Mouse (Mus musculus): ENCODE results near the gene Tchp. TPM values are rescaled to one million over a fixed set of nuclear protein-coding genes. Genes with fewer than 3 reads are reported as not detected.

Tchp gene
- polyA plus RNA-seq, 1 experiment from 2014 or later: 4.4 TPM

GRCm38 (mm10) chr5:114698044-114698746 lies 9.4 kb upstream of the Tchp start:
- no peak overlapping the region for H3K4me3 ChIP-seq (replicated peaks)
- no peaks in the 10 kb centered on the region for H3K9me3 ChIP-seq (replicated peaks)
- H3K27ac ChIP-seq: no peak overlapping the region
- H3K4me2 ChIP-seq: no peak overlapping the region
- 76% methylated on average over 19 of the region's 19 CpGs for WGBS (ENCODE audit: insufficient replicate concordance)
- no peak overlapping the region for H3K9ac ChIP-seq
- peaks cover 16% of the 10 kb centered on the region for H3K4me1 ChIP-seq (replicated peaks)
- DNase-seq: no peak
- H3K27me3 ChIP-seq: peaks cover 9% of the 10 kb centered on the region
- ATAC-seq (ENCODE audit: low read depth): no peak
- no peaks in the 10 kb centered on the region for H3K36me3 ChIP-seq

DNA sequence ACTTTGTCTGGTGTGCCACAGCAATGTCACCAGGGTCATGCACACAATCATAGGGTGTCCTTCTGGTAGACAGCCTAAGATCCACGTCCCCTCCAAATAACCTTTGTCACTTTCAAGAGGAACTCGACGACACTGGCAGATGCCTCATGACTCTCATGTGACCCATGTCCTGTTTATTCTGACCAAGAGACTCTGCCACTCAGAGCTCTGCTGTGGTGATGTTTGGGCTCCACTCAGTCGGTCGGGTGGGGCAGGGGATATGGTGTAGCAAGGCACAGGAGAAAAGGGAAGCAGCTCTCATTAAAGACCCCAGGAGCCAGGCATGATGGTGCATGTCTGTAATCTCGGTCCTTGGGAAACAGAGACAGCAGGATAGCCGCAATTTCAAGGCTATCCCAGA lies 8.5 kb upstream of the Tchp start:
- Histone ChIP-seq H3K4me2 (no peak overlapping the region), H3K4me3 (replicated peaks) (no peak overlapping the region), H3K4me1 (replicated peaks) (peaks cover 22% of the 10 kb centered on the region), H3K9ac (no peak overlapping the region), H3K9me3 (replicated peaks) (no peaks in the 10 kb centered on the region), H3K27ac (no peak overlapping the region; the same call in 1 of the 2 replicates), H3K36me3 (no peaks in the 10 kb centered on the region), H3K27me3 (peaks cover 6% of the 10 kb centered on the region)
- no peak for ATAC-seq (ENCODE audit: low read depth)
- no peak for DNase-seq
- WGBS (ENCODE audit: insufficient replicate concordance): 21% methylated on average over 7 of the region's 7 CpGs

- ATAC-seq (ENCODE audit: low read depth) (peak; percentile 81), DNase-seq (peak; percentile 57)
- H3K27me3 ChIP-seq: no peaks in the 10 kb centered on the region
- 38% methylated on average over 14 of the region's 14 CpGs for WGBS (ENCODE audit: insufficient replicate concordance)
- 0 out of 2 replicates have a peak overlapping the region, but pooled peaks have one; percentile 5 for H3K9ac ChIP-seq
- H3K9me3 ChIP-seq (replicated peaks): no peaks in the 10 kb centered on the region
- peaks cover 22% of the 10 kb centered on the region for H3K4me1 ChIP-seq (replicated peaks)
- no peaks in the 10 kb centered on the region for H3K36me3 ChIP-seq
- peak overlapping the region; percentile 57 for H3K27ac ChIP-seq
- no peak overlapping the region for H3K4me3 ChIP-seq (replicated peaks)
- H3K4me2 ChIP-seq: peak overlapping the region; percentile 21; the same call in 1 of the 2 replicates
Measured at GRCm38 (mm10) chr5:114702403-114703392, 4.9 kb upstream of the Tchp start.

- no peak overlapping the region for H3K27ac ChIP-seq
- peak overlapping the region; percentile 84 for H3K9ac ChIP-seq
- no peaks in the 10 kb centered on the region for H3K9me3 ChIP-seq (replicated peaks)
- H3K36me3 ChIP-seq: peaks cover 34% of the 10 kb centered on the region
- DNase-seq (no peak), ATAC-seq (ENCODE audit: low read depth) (no peak)
- H3K4me1 ChIP-seq (replicated peaks): peaks cover 20% of the 10 kb centered on the region
- peak overlapping the region; percentile 89 for H3K4me2 ChIP-seq
- H3K27me3 ChIP-seq: no peaks in the 10 kb centered on the region
- H3K4me3 ChIP-seq (replicated peaks): peak overlapping the region; percentile 86
- WGBS (ENCODE audit: insufficient replicate concordance): 46% methylated on average over 15 of the region's 15 CpGs
Measured at GRCm38 (mm10) chr5:114708491-114708890, 931 bp downstream of the Tchp start.

- Histone ChIP-seq H3K27me3 (no peaks in the 10 kb centered on the region), H3K4me3 (replicated peaks) (peak overlapping the region; percentile 21; the same call in 1 of the 2 replicates), H3K4me2 (peak overlapping the region; percentile 15), H3K9me3 (replicated peaks) (no peaks in the 10 kb centered on the region), H3K27ac (no peak overlapping the region), H3K4me1 (replicated peaks) (peaks cover 17% of the 10 kb centered on the region), H3K9ac (no peak overlapping the region), H3K36me3 (peaks cover 41% of the 10 kb centered on the region)
- ATAC-seq (ENCODE audit: low read depth) (no peak), DNase-seq (no peak)
- 45% methylated on average over 21 of the region's 21 CpGs for whole genome bisulfite sequencing (ENCODE audit: insufficient replicate concordance)
Measured at GRCm38 (mm10) chr5:114709357-114709756, 1.8 kb downstream of the Tchp start.

DNA sequence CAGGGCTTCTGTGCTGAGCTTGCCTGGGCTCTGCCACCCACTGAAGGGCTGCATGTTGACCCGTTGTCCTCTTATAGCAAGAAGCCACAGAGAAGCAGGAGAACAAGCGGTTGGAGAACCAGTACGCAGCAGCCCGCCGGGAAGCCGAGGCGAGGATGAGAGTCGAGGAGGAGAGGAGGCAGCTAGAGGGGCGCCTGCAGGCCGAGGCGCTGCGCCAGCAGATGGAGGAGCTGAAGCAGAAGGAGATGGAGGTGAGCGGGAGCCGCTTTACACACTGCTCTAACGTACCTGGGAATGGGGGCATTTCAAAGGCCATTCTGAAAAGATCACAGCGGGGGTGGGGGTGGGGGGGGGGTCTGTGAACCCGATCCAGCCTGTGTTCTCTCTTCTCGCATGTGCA lies 7.0 kb downstream of the Tchp start:
- no peak for ATAC-seq (ENCODE audit: low read depth)
- Histone ChIP-seq H3K27me3 (no peaks in the 10 kb centered on the region), H3K36me3 (peaks cover 93% of the 10 kb centered on the region), H3K27ac (no peak overlapping the region), H3K4me1 (replicated peaks) (peaks cover 12% of the 10 kb centered on the region), H3K4me3 (replicated peaks) (no peak overlapping the region), H3K4me2 (no peak overlapping the region), H3K9me3 (replicated peaks) (no peaks in the 10 kb centered on the region), H3K9ac (no peak overlapping the region)
- no peak for DNase-seq
- WGBS (ENCODE audit: insufficient replicate concordance): 88% methylated on average over 18 of the region's 18 CpGs

GRCm38 (mm10) chr5:114717292-114717691 lies 9.7 kb downstream of the Tchp start:
- ATAC-seq (ENCODE audit: low read depth) (no peak), DNase-seq (no peak)
- Histone ChIP-seq H3K27ac (no peak overlapping the region), H3K9me3 (replicated peaks) (no peaks in the 10 kb centered on the region), H3K27me3 (no peaks in the 10 kb centered on the region), H3K4me3 (replicated peaks) (no peak overlapping the region), H3K9ac (no peak overlapping the region), H3K36me3 (peaks cover 92% of the 10 kb centered on the region), H3K4me2 (no peak overlapping the region), H3K4me1 (replicated peaks) (peaks cover 13% of the 10 kb centered on the region)
- 89% methylated on average over 12 of the region's 12 CpGs for WGBS (ENCODE audit: insufficient replicate concordance)

DNA sequence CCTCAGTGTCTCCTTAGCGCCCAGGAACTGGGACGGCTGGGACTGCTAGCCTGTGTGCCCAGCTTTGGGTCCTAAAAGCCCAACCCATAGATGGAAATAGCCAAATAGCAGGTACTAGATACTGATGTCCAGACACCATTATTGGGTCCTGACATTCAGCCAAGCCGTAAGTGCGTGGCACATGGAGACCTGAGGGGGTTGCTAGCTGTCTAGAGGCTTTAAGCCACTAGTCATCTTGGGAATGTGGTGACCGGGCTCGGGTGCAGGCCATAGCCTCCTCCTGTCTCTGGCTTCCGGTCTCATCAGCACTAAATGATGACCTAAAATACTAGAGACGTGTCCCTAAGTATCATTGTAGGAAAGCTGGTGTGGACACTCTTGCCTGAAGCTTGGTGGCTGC lies 10.4 kb downstream of the Tchp start:
- H3K4me3 ChIP-seq (replicated peaks): no peak overlapping the region
- DNase-seq: no peak
- H3K27me3 ChIP-seq: no peaks in the 10 kb centered on the region
- no peak overlapping the region for H3K27ac ChIP-seq
- peaks cover 94% of the 10 kb centered on the region for H3K36me3 ChIP-seq
- H3K9me3 ChIP-seq (replicated peaks): no peaks in the 10 kb centered on the region
- no peak overlapping the region for H3K4me2 ChIP-seq
- WGBS (ENCODE audit: insufficient replicate concordance): 90% methylated on average over 8 of the region's 8 CpGs
- peaks cover 13% of the 10 kb centered on the region for H3K4me1 ChIP-seq (replicated peaks)
- H3K9ac ChIP-seq: no peak overlapping the region
- ATAC-seq (ENCODE audit: low read depth): no peak

DNA sequence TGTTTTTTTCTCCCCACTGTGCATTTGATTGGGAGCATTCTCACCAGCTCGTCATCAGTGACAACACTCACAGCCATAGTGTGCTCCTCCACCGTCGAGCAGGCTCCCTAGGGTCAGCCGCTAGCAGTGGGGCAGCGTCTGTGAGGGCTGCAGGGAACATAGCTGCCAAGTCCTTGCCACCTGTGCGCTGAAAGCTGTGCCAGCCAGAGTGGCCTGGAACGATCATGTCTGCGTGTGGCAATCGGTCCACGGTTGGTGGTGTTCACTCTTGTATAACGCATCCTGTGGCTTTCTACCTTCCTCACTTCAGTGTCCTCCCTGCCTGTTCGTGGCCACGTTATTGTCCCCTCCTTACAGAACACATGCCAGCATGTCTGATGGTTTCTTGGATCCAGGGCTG lies 10.9 kb downstream of the Tchp start:
- Histone ChIP-seq H3K9ac (no peak overlapping the region), H3K27ac (no peak overlapping the region), H3K4me1 (replicated peaks) (peaks cover 13% of the 10 kb centered on the region), H3K9me3 (replicated peaks) (no peaks in the 10 kb centered on the region), H3K27me3 (no peaks in the 10 kb centered on the region), H3K4me3 (replicated peaks) (no peak overlapping the region), H3K4me2 (no peak overlapping the region), H3K36me3 (peaks cover 88% of the 10 kb centered on the region)
- no peak for DNase-seq
- no peak for ATAC-seq (ENCODE audit: low read depth)
- 82% methylated on average over 13 of the region's 13 CpGs for WGBS (ENCODE audit: insufficient replicate concordance)

DNA sequence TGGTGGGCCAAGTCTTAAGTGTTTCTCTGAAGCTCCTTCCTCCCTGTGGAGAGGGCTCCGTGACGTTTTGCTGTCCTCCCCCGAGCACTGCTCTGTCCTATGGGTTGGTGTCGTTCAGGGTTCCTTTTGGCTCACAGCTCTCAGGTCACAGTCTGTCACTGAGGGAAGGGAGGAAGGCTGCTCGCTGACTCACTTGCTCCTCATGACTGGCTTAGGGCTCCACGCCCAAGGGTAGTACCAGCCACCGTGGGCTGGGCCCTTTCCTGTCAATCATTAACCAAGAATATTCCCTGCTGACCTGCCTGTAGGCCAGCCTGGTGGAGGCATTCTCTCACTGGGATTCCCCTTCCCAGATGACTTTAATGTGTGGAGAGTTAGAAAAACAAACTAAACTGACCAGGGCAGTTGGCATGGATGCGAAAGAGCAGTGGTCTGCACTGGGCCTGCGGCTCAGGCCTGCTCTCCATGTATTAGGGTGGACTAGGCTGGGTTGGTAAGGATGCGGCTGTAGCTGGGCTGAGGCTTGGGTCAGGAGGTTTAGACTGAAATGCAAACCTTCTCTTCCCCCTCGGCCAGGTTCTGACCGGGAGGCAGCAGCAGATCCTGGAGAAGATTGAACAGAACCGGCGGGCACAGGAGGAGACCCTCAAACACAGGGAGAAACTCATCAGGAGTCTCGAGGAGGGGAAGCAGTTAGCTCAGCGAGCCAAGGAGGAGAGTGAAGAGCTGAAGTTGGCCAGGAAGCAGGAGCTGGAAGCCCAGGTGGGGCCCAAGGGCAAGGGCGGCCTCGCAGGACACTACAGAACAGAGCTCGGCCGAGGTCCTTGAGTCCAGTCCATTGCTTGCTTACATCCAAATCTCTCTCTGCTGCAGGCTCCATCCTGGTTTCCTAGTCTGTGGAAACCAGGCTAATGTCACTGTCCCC lies 11.7 kb downstream of the Tchp start:
- DNase-seq: no peak
- 77% methylated on average over 20 of the region's 20 CpGs for WGBS (ENCODE audit: insufficient replicate concordance)

GRCm38 (mm10) chr5:114719928-114720270 lies 12.3 kb downstream of the Tchp start:
- Histone ChIP-seq H3K27ac (no peak overlapping the region), H3K27me3 (no peaks in the 10 kb centered on the region), H3K36me3 (peaks cover 83% of the 10 kb centered on the region), H3K4me3 (replicated peaks) (no peak overlapping the region), H3K4me1 (replicated peaks) (peaks cover 13% of the 10 kb centered on the region), H3K9ac (no peak overlapping the region), H3K4me2 (no peak overlapping the region), H3K9me3 (replicated peaks) (no peaks in the 10 kb centered on the region)
- no peak for ATAC-seq (ENCODE audit: low read depth)
- 86% methylated on average over 6 of the region's 6 CpGs for WGBS (ENCODE audit: insufficient replicate concordance)
- no peak for DNase-seq

More for the DNA sequence above, 11.7 kb downstream of the Tchp start:
- H3K9ac ChIP-seq: no peak overlapping the region
- ATAC-seq (ENCODE audit: low read depth): peak; percentile 63
- H3K27ac ChIP-seq: no peak overlapping the region
- no peak overlapping the region for H3K4me2 ChIP-seq
- no peaks in the 10 kb centered on the region for H3K27me3 ChIP-seq
- H3K4me3 ChIP-seq (replicated peaks): no peak overlapping the region
- H3K9me3 ChIP-seq (replicated peaks): no peaks in the 10 kb centered on the region
- H3K4me1 ChIP-seq (replicated peaks): peaks cover 13% of the 10 kb centered on the region
- peaks cover 86% of the 10 kb centered on the region for H3K36me3 ChIP-seq
